Mouse (Mus musculus) layer of hippocampus, postnatal 10 days (tissue): Measurements from ENCODE around the gene Olfr1278. TPM values are rescaled to one million over a fixed set of nuclear protein-coding genes. Genes with fewer than 3 reads are reported as not detected.
"Not testable (repeated sequence)": the region's sequence is repeated elsewhere in the genome, so short reads cannot be mapped to it uniquely, and the experiment has no call there.

Experiments
- DNase-seq, 2 experiments: peaks; one replicate each; pipeline ENCODE4 v3.0.0; 2021; ENCODE audit warnings: low spot score in 2 of 2
- long read RNA-seq: library from polyadenylated mRNA; stranded (forward); transcript quantifications from one replicate; pipeline ENCODE4 v2.0.0, GENCODE M21; 2023
- total RNA-seq, 2 experiments: library from RNA; stranded (reverse); gene quantifications; 2 replicates each; pipeline ENCODE4 v1.2.3; 2021

Gene Olfr1278
- not detected for total RNA-seq
- long read RNA-seq, result 0 reads

- DNase-seq, result no peak
Observed at GRCm38 (mm10) chr2:111289836-111290235, at the start of gene Olfr1278. Olfr1278 (plus strand) TSS chr2:111290136.

- DNase-seq, result no peak
Observed at GRCm38 (mm10) chr2:111254216-111254615, 35.7 kb upstream of the Olfr1278 start, which contains the start of gene Olfr1276. Olfr1276 (plus strand) TSS chr2:111254516.

DNA sequence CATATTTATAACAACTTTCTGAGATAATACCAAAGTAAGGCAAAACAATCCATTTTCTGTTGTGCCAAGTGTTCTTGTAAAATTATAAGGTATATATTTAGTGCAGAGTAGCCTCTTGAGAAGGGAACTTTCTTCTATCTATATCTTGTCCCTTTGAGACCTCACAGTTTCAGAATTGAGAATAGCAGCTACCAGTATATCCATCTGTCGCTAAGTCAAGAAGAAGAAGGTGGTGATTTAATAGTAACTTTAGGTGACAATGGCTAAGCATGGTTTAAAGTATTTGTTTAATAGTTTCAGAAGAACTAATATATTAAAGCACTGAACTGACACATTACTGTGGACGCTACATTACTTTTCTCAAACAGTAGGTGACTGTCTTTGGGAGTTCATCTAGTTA, 15.9 kb upstream of the Olfr1278 start, which contains the start of gene Olfr1277:
Gene Olfr1277 (minus strand): TSS at position 101 of the 400 bp plus-strand sequence.
- DNase-seq, result no peak

DNA sequence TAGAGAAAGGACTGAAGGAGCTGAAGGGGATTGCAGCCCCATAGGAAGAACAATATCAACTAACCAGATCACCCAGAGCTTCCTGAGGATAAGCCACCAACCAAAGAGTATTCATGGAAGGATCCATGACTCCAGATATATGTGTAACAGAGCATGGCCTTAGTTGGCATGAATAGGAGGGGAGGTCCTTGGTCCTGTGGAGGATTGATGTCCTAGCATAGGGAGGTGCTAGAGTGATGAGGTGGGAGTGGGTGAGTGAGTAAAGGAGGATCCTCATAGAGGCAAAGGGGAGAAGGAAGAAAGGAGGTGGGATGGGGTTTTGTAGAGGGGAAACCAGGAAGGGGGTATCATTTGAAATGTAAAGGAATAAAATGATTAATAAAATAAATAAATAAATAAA, 8.6 kb downstream of the Olfr1278 start:
- no peak for DNase-seq

GRCm38 (mm10) chr2:111300374-111300773, 10.4 kb downstream of the Olfr1278 start, which contains the start of gene Olfr1279:
Olfr1279 (plus strand) TSS chr2:111300635.
- no peak for DNase-seq

DNA sequence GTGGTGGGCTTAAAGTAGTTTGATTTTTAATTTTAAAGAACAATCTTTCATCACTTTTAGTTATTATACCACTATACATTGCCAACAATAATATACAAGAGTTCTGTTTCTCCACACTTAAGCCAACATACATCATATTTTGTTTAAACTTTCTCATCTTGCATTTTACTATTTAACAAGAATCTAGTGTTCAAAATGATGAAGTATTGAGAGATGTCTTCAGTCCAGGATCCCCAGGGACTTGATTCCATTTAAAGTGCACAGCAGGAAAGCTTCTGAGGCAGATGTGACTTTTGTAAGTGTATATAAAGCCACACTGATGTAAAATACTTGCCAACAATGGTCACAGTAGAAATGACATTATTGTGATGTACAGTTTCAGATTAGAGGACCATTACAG, 23.8 kb downstream of the Olfr1278 start, which contains the start of gene Olfr1280:
Gene Olfr1280 (plus strand): TSS at position 301 of the 400 bp plus-strand sequence.
- no peak for DNase-seq

- no peak for DNase-seq
Observed at GRCm38 (mm10) chr2:111326220-111326619, 36.3 kb downstream of the Olfr1278 start, which contains the start of gene Olfr1281. Olfr1281 (plus strand) TSS chr2:111326520.

DNA sequence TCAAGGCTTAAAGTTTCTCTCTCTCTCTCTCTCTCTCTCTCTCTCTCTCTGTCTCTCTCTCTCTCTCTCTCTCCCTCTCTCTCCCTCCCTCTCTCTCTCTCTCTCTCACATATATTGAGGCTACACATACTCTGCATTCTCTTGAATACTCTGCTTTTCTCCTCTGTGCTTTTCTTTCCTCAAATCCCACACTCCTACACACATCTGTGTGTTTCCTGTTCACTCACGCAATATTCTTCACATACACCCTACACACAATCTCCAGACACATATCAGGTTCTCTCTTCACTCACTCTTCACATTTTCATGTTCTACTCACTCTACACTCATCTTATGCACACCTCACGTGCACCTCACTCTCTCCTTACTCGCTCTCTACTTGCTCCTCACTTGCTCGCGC, 43.8 kb downstream of the Olfr1278 start:
- not testable (repeated sequence) for DNase-seq

- DNase-seq, result no peak
Observed at GRCm38 (mm10) chr2:111335976-111336375, 46.0 kb downstream of the Olfr1278 start, which contains the start of gene Olfr1282. Olfr1282 (minus strand) TSS chr2:111336076.

Other genes starting within 250 kb of the Olfr1278 start
- not detected for gene Gm13941, start 184.2 kb upstream of the Olfr1278 start, total RNA-seq
- not detected for gene Gm15130, start 137.2 kb upstream of the Olfr1278 start, total RNA-seq
- not detected for gene 4930430A15Rik, start 60.5 kb upstream of the Olfr1278 start, total RNA-seq
- not detected for gene Olfr1275, start 54.9 kb upstream of the Olfr1278 start, total RNA-seq
- not detected for gene Olfr1276, start 35.6 kb upstream of the Olfr1278 start, total RNA-seq
- not detected for gene Olfr1277, start 16.0 kb upstream of the Olfr1278 start, total RNA-seq
- not detected for gene Olfr1279, start 10.5 kb downstream of the Olfr1278 start, total RNA-seq
- not detected for gene Olfr1280, start 23.9 kb downstream of the Olfr1278 start, total RNA-seq
- gene Olfr1281, start 36.4 kb downstream of the Olfr1278 start, total RNA-seq, result not detected
- gene Olfr1282, start 45.9 kb downstream of the Olfr1278 start, total RNA-seq, result not detected
- not detected for gene Olfr1283, start 76.7 kb downstream of the Olfr1278 start, total RNA-seq
- not detected for gene Olfr1284, start 85.4 kb downstream of the Olfr1278 start, total RNA-seq
- not detected for gene Olfr1286, start 133.0 kb downstream of the Olfr1278 start, total RNA-seq
- not detected for gene Olfr1287, start 159.0 kb downstream of the Olfr1278 start, total RNA-seq
- gene Olfr1288, start 184.0 kb downstream of the Olfr1278 start, total RNA-seq, result not detected
- not detected for gene Olfr1289, start 190.7 kb downstream of the Olfr1278 start, total RNA-seq
- not detected for gene Olfr1290, start 203.7 kb downstream of the Olfr1278 start, total RNA-seq
- not detected for gene Olfr1291-ps1, start 207.0 kb downstream of the Olfr1278 start, total RNA-seq
- gene Olfr1293-ps, start 235.1 kb downstream of the Olfr1278 start, total RNA-seq, result not detected